In the genomic region with DNA sequence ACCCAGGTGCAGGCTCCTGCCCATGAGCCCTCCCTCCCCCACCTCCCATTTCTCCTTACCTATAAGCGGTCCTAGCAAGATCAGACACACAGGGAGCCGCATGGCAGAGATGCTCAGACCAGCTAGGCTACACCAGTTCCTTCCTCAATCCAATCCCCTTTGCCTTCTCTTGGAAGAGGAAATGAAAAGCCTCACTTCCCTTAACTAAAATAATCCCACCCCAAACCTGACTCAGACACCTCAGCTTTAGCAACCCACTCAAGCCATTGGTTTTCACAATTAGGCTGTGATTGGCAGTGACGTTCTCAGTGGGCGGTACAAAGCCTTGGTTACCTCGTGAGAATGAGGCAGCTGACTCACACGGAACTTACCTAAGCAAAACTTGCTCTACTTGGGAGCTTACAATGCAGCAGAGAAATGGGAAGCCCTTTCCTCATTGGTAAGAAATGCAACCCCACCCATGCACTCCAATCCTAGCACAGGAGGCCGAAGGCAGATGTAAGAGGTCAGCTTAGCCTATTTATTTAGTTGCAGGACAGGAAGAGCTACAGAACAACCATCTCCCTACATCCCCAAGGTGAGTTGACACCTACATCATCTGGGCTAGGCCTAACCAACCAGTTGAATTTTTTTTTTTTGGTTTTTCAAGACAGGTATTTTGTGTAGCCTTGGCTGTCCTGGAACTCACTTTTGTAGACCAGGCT, we compare ENCODE assay signal across 8 mouse cellular contexts. TPM values are rescaled to one million over a fixed set of nuclear protein-coding genes. Genes with fewer than 3 reads are reported as not detected.
DNase-seq lines count a peak whose midpoint lies in the region; ATAC-seq and TF ChIP-seq lines count a peak whose summit lies in the region.

TSS of gene Cd68 (minus strand) at position 193 of the 704 bp plus-strand sequence.

- H3K27me3 ChIP-seq in forebrain, embryonic 10.5 days (ENCODE audit: poor library complexity, severe bottlenecking), result no peaks in the 10 kb centered on the region
- H3K27me3 ChIP-seq in forebrain, embryonic 16.5 days (replicated peaks; ENCODE audit: control insufficient read depth, insufficient read depth, low read length), result no peaks in the 10 kb centered on the region
- H3K27me3 ChIP-seq in MEL (ENCODE audit: control insufficient read depth in 1 of 2, insufficient read depth in 2 of 2, low read length in 2 of 2), result no peaks in the 10 kb centered on the region
- H3K27me3 ChIP-seq in heart, embryonic 15.5 days, result no peaks in the 10 kb centered on the region
- H3K27me3 ChIP-seq in stomach, embryonic 14.5 days (ENCODE audit: control insufficient read depth, insufficient read depth, low read length), result no peaks in the 10 kb centered on the region

- H3K4me2 ChIP-seq in forebrain, embryonic 16.5 days (ENCODE audit: low read length), result no peak within 1 kb of the TSS
- no peak within 1 kb of the TSS for H3K4me2 ChIP-seq in heart, embryonic 15.5 days
- no peak within 1 kb of the TSS for H3K4me2 ChIP-seq in stomach, embryonic 14.5 days (replicated peaks; ENCODE audit: low read depth, low read length)

- H3K79me2 ChIP-seq in MEL (ENCODE audit: control insufficient read depth, insufficient read depth, low read length, poor library complexity), result peaks cover 34% of the 10 kb centered on the region

- H3K9ac ChIP-seq in forebrain, embryonic 16.5 days (replicated peaks; ENCODE audit: low read depth, low read length), result no peak within 1 kb of the TSS
- H3K9ac ChIP-seq in MEL (ENCODE audit: control insufficient read depth, low read depth, low read length, poor library complexity, severe bottlenecking), result no peak within 1 kb of the TSS
- no peak within 1 kb of the TSS for H3K9ac ChIP-seq in heart, embryonic 15.5 days
- no peak within 1 kb of the TSS for H3K9ac ChIP-seq in stomach, embryonic 14.5 days (replicated peaks; ENCODE audit: low read depth, low read length)

- no peak for DNase-seq in forebrain, embryonic 10.5 days (ENCODE audit: extremely low spot score, low spot score)
- DNase-seq in MEL (ENCODE audit: low read depth, low spot score), result peak; percentile 98
- DNase-seq in embryo, embryonic 9.5 days (ENCODE audit: extremely low spot score), result peak; percentile 62
- peak in 1 of 2 experiments; percentile 82 for DNase-seq in layer of hippocampus, postnatal 14 days (ENCODE audit: low spot score in 2 of 2)
- peak; percentile 71 for DNase-seq in lung, postnatal 10 days

- no peak; a peak in 1 of 4 replicates for TF ChIP-seq EP300 in MEL (IDR thresholded peaks at IDR 0.05; ENCODE audit: low read depth in 1 of 2, low read length in 2 of 2)

- peaks cover 51% of the 10 kb centered on the region for H3K4me1 ChIP-seq in forebrain, embryonic 10.5 days
- peaks cover 32% of the 10 kb centered on the region for H3K4me1 ChIP-seq in forebrain, embryonic 16.5 days (replicated peaks; ENCODE audit: control insufficient read depth, insufficient read depth, low read length)
- peaks cover 4 to 31% of the 10 kb centered on the region in 2 experiments for H3K4me1 ChIP-seq in MEL (ENCODE audit: control insufficient read depth in 1 of 2, insufficient read depth in 2 of 2, low read length in 2 of 2)
- H3K4me1 ChIP-seq in heart, embryonic 15.5 days (replicated peaks), result peaks cover 35% of the 10 kb centered on the region
- H3K4me1 ChIP-seq in stomach, embryonic 14.5 days (ENCODE audit: control insufficient read depth, insufficient read depth, low read length), result peaks cover 26% of the 10 kb centered on the region; the same call in 1 of the 2 replicates

- no peak for TF ChIP-seq RAD21 in MEL (IDR thresholded peaks at IDR 0.05; ENCODE audit: low read depth, low read length)

- TF ChIP-seq POLR2A in MEL (IDR thresholded peaks at IDR 0.05; ENCODE audit: control insufficient read depth in 1 of 2, insufficient read depth in 1 of 2, low read depth in 1 of 2, low read length in 2 of 2, poor library complexity in 1 of 2), result peak; percentile 60 to 96

- H3K27ac ChIP-seq in forebrain, embryonic 10.5 days, result no peak within 1 kb of the TSS
- no peak within 1 kb of the TSS for H3K27ac ChIP-seq in forebrain, embryonic 16.5 days (ENCODE audit: low read length)
- H3K27ac ChIP-seq in MEL (ENCODE audit: control insufficient read depth, low read depth, low read length), result no peak within 1 kb of the TSS
- H3K27ac ChIP-seq in heart, embryonic 15.5 days, result 0 out of 2 replicates have a peak within 1 kb of the TSS, but pooled peaks have one; percentile 2
- peak within 1 kb of the TSS; percentile 11; the same call in 1 of the 2 replicates for H3K27ac ChIP-seq in stomach, embryonic 14.5 days (ENCODE audit: low read length)

- no peaks in the 10 kb centered on the region for H3K9me3 ChIP-seq in forebrain, embryonic 10.5 days
- H3K9me3 ChIP-seq in forebrain, embryonic 16.5 days (ENCODE audit: control insufficient read depth, low read length), result no peaks in the 10 kb centered on the region
- no peaks in the 10 kb centered on the region for H3K9me3 ChIP-seq in MEL (replicated peaks; ENCODE audit: insufficient read depth, low read length)
- no peaks in the 10 kb centered on the region for H3K9me3 ChIP-seq in heart, embryonic 15.5 days (replicated peaks)
- no peaks in the 10 kb centered on the region for H3K9me3 ChIP-seq in stomach, embryonic 14.5 days (ENCODE audit: control insufficient read depth, low read depth, low read length)

- peak within 1 kb of the TSS; percentile 20; the same call in 1 of the 2 replicates for H3K4me3 ChIP-seq in forebrain, embryonic 10.5 days
- H3K4me3 ChIP-seq in forebrain, embryonic 16.5 days (replicated peaks; ENCODE audit: low read length), result no peak within 1 kb of the TSS
- H3K4me3 ChIP-seq in MEL (ENCODE audit: control insufficient read depth in 1 of 2, insufficient read depth in 1 of 2, low read depth in 2 of 2, low read length in 2 of 2), result no peak within 1 kb of the TSS
- no peak within 1 kb of the TSS for H3K4me3 ChIP-seq in heart, embryonic 15.5 days
- no peak within 1 kb of the TSS for H3K4me3 ChIP-seq in stomach, embryonic 14.5 days (ENCODE audit: low read depth, low read length)

- H3K36me3 ChIP-seq in forebrain, embryonic 10.5 days (replicated peaks), result peaks cover 80% of the 10 kb centered on the region
- peaks cover 29% of the 10 kb centered on the region for H3K36me3 ChIP-seq in forebrain, embryonic 16.5 days (ENCODE audit: control insufficient read depth, insufficient read depth)
- H3K36me3 ChIP-seq in MEL (ENCODE audit: control insufficient read depth in 1 of 2, insufficient read depth in 2 of 2, low read length in 2 of 2), result peaks cover 13 to 34% of the 10 kb centered on the region in 2 experiments
- H3K36me3 ChIP-seq in heart, embryonic 15.5 days, result peaks cover 63% of the 10 kb centered on the region
- peaks cover 56% of the 10 kb centered on the region for H3K36me3 ChIP-seq in stomach, embryonic 14.5 days (ENCODE audit: control insufficient read depth, insufficient read depth, low read length)

- 34% methylated on average over 7 of the region's 7 CpGs for WGBS in forebrain, embryonic 10.5 days
- WGBS in forebrain, embryonic 16.5 days, result 28% methylated on average over 7 of the region's 7 CpGs
- 30% methylated on average over 7 of the region's 7 CpGs for WGBS in heart, embryonic 15.5 days
- 32% methylated on average over 7 of the region's 7 CpGs for WGBS in stomach, embryonic 14.5 days

- TF ChIP-seq CTCF in MEL (IDR thresholded peaks at IDR 0.05 in 2 of 3, conservative IDR thresholded peaks at IDR 0.05 in 1 of 3; ENCODE audit: control insufficient read depth in 1 of 3, insufficient read depth in 1 of 3, low read depth in 2 of 3, low read length in 3 of 3, poor library complexity in 1 of 3, severe bottlenecking in 1 of 3), result no peak

- no peak for ATAC-seq in forebrain, embryonic 16.5 days
- no peak for ATAC-seq in heart, embryonic 15.5 days (replicated peaks; ENCODE audit: insufficient number of reproducible peaks, insufficient read depth, low FRiP score, low read depth)
- ATAC-seq in stomach, embryonic 14.5 days (ENCODE audit: insufficient number of reproducible peaks, insufficient read depth, low FRiP score, low read depth), result no peak

TF ChIP-seq in MEL, 35 proteins besides CTCF, POLR2A, EP300 and RAD21 (continues in another document):
- peak; percentile 98 for TF ChIP-seq ZMIZ1 (IDR thresholded peaks at IDR 0.05; ENCODE audit: low read depth, low read length)
- TF ChIP-seq MAZ (IDR thresholded peaks at IDR 0.05; ENCODE audit: low read depth, low read length), result no peak
- TF ChIP-seq USF1 (IDR thresholded peaks at IDR 0.05; ENCODE audit: low read depth, low read length), result peak; percentile 59; the same call in 1 of the 2 replicates
- peak; percentile 64; the same call in 1 of the 2 replicates for TF ChIP-seq POLR2AphosphoS5 (IDR thresholded peaks at IDR 0.05; ENCODE audit: borderline replicate concordance, low read depth, low read length)
- 0 out of 2 replicates have a peak, but pooled peaks have one; percentile 18 for TF ChIP-seq SMC3 (IDR thresholded peaks at IDR 0.05; ENCODE audit: low read depth, low read length)
- TF ChIP-seq MAFK (IDR thresholded peaks at IDR 0.05; ENCODE audit: borderline replicate concordance, low read depth, low read length), result peak; percentile 72; the same call in 1 of the 2 replicates
- no peak for TF ChIP-seq GABPA (IDR thresholded peaks at IDR 0.05; ENCODE audit: low read depth, low read length)
- TF ChIP-seq TBP (IDR thresholded peaks at IDR 0.05; ENCODE audit: low read depth, low read length), result peak; percentile 64; the same call in 1 of the 2 replicates
- TF ChIP-seq MYB (IDR thresholded peaks at IDR 0.05; ENCODE audit: low read depth, low read length), result peak; percentile 6
- TF ChIP-seq ELF1 (IDR thresholded peaks at IDR 0.05; ENCODE audit: low read depth, low read length), result peak; percentile 15; the same call in 1 of the 2 replicates
- no peak for TF ChIP-seq TAL1 (IDR thresholded peaks at IDR 0.05; ENCODE audit: low read length)
- no peak for TF ChIP-seq ZKSCAN1 (IDR thresholded peaks at IDR 0.05; ENCODE audit: low read depth, low read length)
- TF ChIP-seq NELFE (IDR thresholded peaks at IDR 0.05; ENCODE audit: low read depth, low read length), result peak; percentile 20; the same call in 1 of the 2 replicates
- TF ChIP-seq POLR2AphosphoS2 (IDR thresholded peaks at IDR 0.05; ENCODE audit: low read length), result peak; percentile 100
- no peak for TF ChIP-seq E2F4 (IDR thresholded peaks at IDR 0.05; ENCODE audit: borderline replicate concordance, low read depth, low read length)
- TF ChIP-seq ZNF384 (IDR thresholded peaks at IDR 0.05; ENCODE audit: low read depth, low read length), result no peak

RNA-seq across cellular contexts. Expression of gene Cd68, which starts in this region (rescaled TPM):
- 5.5 and 5.8 TPM in 2 replicates for polyA plus RNA-seq in forebrain, embryonic 10.5 days (2016; fragmentation: Nextera tagmentation; extraction: Ambion mirVana)
- polyA plus RNA-seq in forebrain, embryonic 16.5 days (2015; fragmentation: Nextera tagmentation; extraction: Ambion mirVana), result 6.4 and 7.8 TPM in 2 replicates
- total RNA-seq in MEL (2012; rRNA removed), result 4.1 and 5.3 TPM in 2 replicates
- polyA plus RNA-seq in MEL (2012; ENCODE audit: insufficient read depth in 1 of 2, insufficient read length in 2 of 2, low read depth in 1 of 2, low replicate concordance in 2 of 2, missing spikeins in 1 of 2), result 10 to 100 TPM in 1 of 2 experiments, not detected in 1; 19.8 TPM
- polyA plus RNA-seq in heart, embryonic 15.5 days (2015; fragmentation: Nextera tagmentation; extraction: Ambion mirVana), result 8.7 and 18.6 TPM in 2 replicates
- 10 to 100 TPM; 13.1 to 18.5 TPM for total RNA-seq in layer of hippocampus, postnatal 14 days (2021)
- polyA plus RNA-seq in stomach, embryonic 14.5 days (2014; fragmentation: Nextera tagmentation; extraction: Ambion mirVana), result 12.5 and 16.4 TPM in 2 replicates

Comparison
In these comparisons a context has a peak if more than half of its experiments do, and no peak if none do; other contexts are left out.
1. H3K27ac ChIP-seq: peak in heart, embryonic 15.5 days (single experiment) and stomach, embryonic 14.5 days (single experiment); none in forebrain, embryonic 10.5 days (single experiment), forebrain, embryonic 16.5 days (single experiment) and MEL (single experiment).